Mouse (Mus musculus) embryonic facial prominence, embryonic 14.5 days (tissue): ENCODE data around the gene Cyth3. TPM values are rescaled to one million over a fixed set of nuclear protein-coding genes. Genes with fewer than 3 reads are reported as not detected.

Experiments used
- ATAC-seq: fragments of 200-750 bp; cut with Nextera tagmentation; 2 replicates; pipeline ENCODE4 v1.8.0; 2017; ENCODE audit warnings: low read depth, moderate number of reproducible peaks, moderate TSS enrichment
- DNase-seq: peaks from one replicate; pipeline ENCODE4 v3.0.0-alpha.2; 2015; ENCODE audit warnings: low spot score
- H3K27ac ChIP-seq: fragments of 300-500 bp; sonication (generic); replicated peaks from 2 replicates; pipeline ENCODE4 v1.5.1; 2014; ENCODE audit warnings: low read depth, mild to moderate bottlenecking, low read length, moderate library complexity
- H3K27me3 ChIP-seq: fragments of 300-500 bp; sonication (generic); replicated peaks from 2 replicates; pipeline ENCODE4 v1.6.1; 2014; ENCODE audit warnings: low read length; ENCODE audit not compliant: control insufficient read depth, insufficient read depth
- H3K36me3 ChIP-seq: fragments of 300-500 bp; sonication (generic); 2 replicates; pipeline ENCODE4 v1.6.1; 2014; ENCODE audit warnings: low read length, mixed read lengths; ENCODE audit not compliant: control insufficient read depth, insufficient read depth
- H3K4me1 ChIP-seq: fragments of 300-500 bp; sonication (generic); 2 replicates; pipeline ENCODE4 v1.6.1; 2014; ENCODE audit warnings: antibody characterized with exemption, low read length; ENCODE audit not compliant: control insufficient read depth, insufficient read depth
- H3K4me2 ChIP-seq: fragments of 300-500 bp; sonication (generic); 2 replicates; pipeline ENCODE4 v1.6.1; 2014; ENCODE audit warnings: low read depth, mild to moderate bottlenecking, low read length, moderate library complexity, mixed read lengths
- H3K4me3 ChIP-seq: fragments of 300-500 bp; sonication (generic); 2 replicates; pipeline ENCODE4 v1.5.1; 2014; ENCODE audit warnings: low read depth, mild to moderate bottlenecking, low read length
- H3K9ac ChIP-seq: fragments of 300-500 bp; sonication (generic); 2 replicates; pipeline ENCODE4 v1.6.1; 2014; ENCODE audit warnings: low read depth, mild to moderate bottlenecking, low read length, moderate library complexity, mixed read lengths
- H3K9me3 ChIP-seq: fragments of 300-500 bp; sonication (generic); 2 replicates; pipeline ENCODE4 v1.6.1; 2016; ENCODE audit warnings: low read length; ENCODE audit not compliant: control insufficient read depth
- WGBS: fragments of 180-500 bp; shearing (Covaris S2); extraction: QIAGEN DNeasy Blood & Tissue Kit; methylation state at CpG from one replicate; pipeline ENCODE4 v1.1.7; 2014; 5-methylcytosine and 5-hydroxymethylcytosine counted together
- polyA plus RNA-seq: library from polyadenylated mRNA; unstranded; fragments of >200 nt; fragmentation: Nextera tagmentation; extraction: Ambion mirVana; gene quantifications from 2 replicates; pipeline ENCODE4 v1.2.1, GENCODE M21; 2014

The Cyth3 gene
- polyA plus RNA-seq, 1 experiment from 2014 or later, result 52.0 TPM

- DNase-seq (no peak), ATAC-seq (no peak)
- H3K9me3 ChIP-seq, result no peaks in the 10 kb centered on the region
- no peak overlapping the region for H3K4me2 ChIP-seq
- H3K27ac ChIP-seq, result peak overlapping the region; percentile 42; the same call in 1 of the 2 replicates
- 52% methylated on average over 7 of the region's 7 CpGs for WGBS
- no peaks in the 10 kb centered on the region for H3K36me3 ChIP-seq
- H3K4me1 ChIP-seq, result peaks cover 22% of the 10 kb centered on the region
- no peak overlapping the region for H3K4me3 ChIP-seq
- H3K27me3 ChIP-seq, result no peaks in the 10 kb centered on the region
- H3K9ac ChIP-seq, result no peak overlapping the region
Observed at GRCm38 (mm10) chr5:143618585-143618984, 3.7 kb upstream of the Cyth3 start.

- Histone ChIP-seq H3K4me1 (peaks cover 33% of the 10 kb centered on the region), H3K4me2 (no peak overlapping the region)
- ATAC-seq, result no peak
Observed at GRCm38 (mm10) chr5:143620196-143620595, 2.1 kb upstream of the Cyth3 start.

GRCm38 (mm10) chr5:143620941-143621340, 1.3 kb upstream of the Cyth3 start:
- H3K27ac ChIP-seq, result no peak overlapping the region
- H3K9me3 ChIP-seq, result no peaks in the 10 kb centered on the region
- H3K27me3 ChIP-seq, result no peaks in the 10 kb centered on the region
- H3K4me2 ChIP-seq, result peak overlapping the region; percentile 21; the same call in 1 of the 2 replicates
- no peak overlapping the region for H3K9ac ChIP-seq
- peak; percentile 82 for DNase-seq
- no peak for ATAC-seq
- H3K36me3 ChIP-seq, result no peaks in the 10 kb centered on the region
- H3K4me1 ChIP-seq, result peaks cover 39% of the 10 kb centered on the region
- no peak overlapping the region for H3K4me3 ChIP-seq
- WGBS, result 20% methylated on average over 13 of the region's 13 CpGs

More at GRCm38 (mm10) chr5:143620196-143620595, 2.1 kb upstream of the Cyth3 start:
- H3K9me3 ChIP-seq, result no peaks in the 10 kb centered on the region
- no peak overlapping the region for H3K27ac ChIP-seq
- 40% methylated on average over 1 of the region's 1 CpGs for WGBS
- no peaks in the 10 kb centered on the region for H3K36me3 ChIP-seq
- no peak for DNase-seq
- no peak overlapping the region for H3K9ac ChIP-seq
- no peaks in the 10 kb centered on the region for H3K27me3 ChIP-seq
- no peak overlapping the region for H3K4me3 ChIP-seq

GRCm38 (mm10) chr5:143622623-143623150, 440 bp downstream of the Cyth3 start:
- no peak for DNase-seq
- ATAC-seq, result peak; percentile 75
- Histone ChIP-seq H3K4me2 (peak overlapping the region; percentile 84), H3K4me1 (peaks cover 45% of the 10 kb centered on the region), H3K27me3 (no peaks in the 10 kb centered on the region), H3K9me3 (no peaks in the 10 kb centered on the region), H3K4me3 (peak overlapping the region; percentile 70), H3K27ac (peak overlapping the region; percentile 79), H3K9ac (peak overlapping the region; percentile 80), H3K36me3 (no peaks in the 10 kb centered on the region)
- WGBS, result 0% methylated on average over 19 of the region's 48 CpGs

- H3K4me1 ChIP-seq, result peaks cover 36% of the 10 kb centered on the region
- ATAC-seq (no peak), DNase-seq (no peak)
- no peak overlapping the region for H3K27ac ChIP-seq
- H3K27me3 ChIP-seq, result no peaks in the 10 kb centered on the region
- H3K9me3 ChIP-seq, result no peaks in the 10 kb centered on the region
- peak overlapping the region; percentile 70 for H3K4me3 ChIP-seq
- no peaks in the 10 kb centered on the region for H3K36me3 ChIP-seq
- 21% methylated on average over 19 of the region's 19 CpGs for WGBS
- H3K4me2 ChIP-seq, result peak overlapping the region; percentile 84
- peak overlapping the region; percentile 80 for H3K9ac ChIP-seq
Observed at GRCm38 (mm10) chr5:143623356-143624295, 1.4 kb downstream of the Cyth3 start.

GRCm38 (mm10) chr5:143624449-143624848, 2.2 kb downstream of the Cyth3 start:
- H3K9me3 ChIP-seq, result no peaks in the 10 kb centered on the region
- no peak overlapping the region for H3K4me3 ChIP-seq
- no peaks in the 10 kb centered on the region for H3K36me3 ChIP-seq
- DNase-seq, result no peak
- 45% methylated on average over 3 of the region's 3 CpGs for WGBS
- no peaks in the 10 kb centered on the region for H3K27me3 ChIP-seq
- peak overlapping the region; percentile 84 for H3K4me2 ChIP-seq
- no peak for ATAC-seq
- no peak overlapping the region for H3K9ac ChIP-seq
- H3K27ac ChIP-seq, result no peak overlapping the region
- peaks cover 32% of the 10 kb centered on the region for H3K4me1 ChIP-seq

GRCm38 (mm10) chr5:143625497-143625896, 3.2 kb downstream of the Cyth3 start:
- Histone ChIP-seq H3K27ac (no peak overlapping the region; the same call in 1 of the 2 replicates), H3K9ac (0 out of 2 replicates have a peak overlapping the region, but pooled peaks have one; percentile 32), H3K4me1 (peaks cover 32% of the 10 kb centered on the region), H3K27me3 (no peaks in the 10 kb centered on the region), H3K4me2 (peak overlapping the region; percentile 32), H3K9me3 (no peaks in the 10 kb centered on the region), H3K36me3 (no peaks in the 10 kb centered on the region), H3K4me3 (0 out of 2 replicates have a peak overlapping the region, but pooled peaks have one; percentile 5)
- ATAC-seq (no peak), DNase-seq (no peak)
- WGBS, result 54% methylated on average over 12 of the region's 12 CpGs

GRCm38 (mm10) chr5:143625940-143626588, 3.8 kb downstream of the Cyth3 start:
- no peaks in the 10 kb centered on the region for H3K36me3 ChIP-seq
- DNase-seq (no peak), ATAC-seq (no peak)
- peak overlapping the region; percentile 5; the same call in 1 of the 2 replicates for H3K4me3 ChIP-seq
- no peaks in the 10 kb centered on the region for H3K9me3 ChIP-seq
- H3K27ac ChIP-seq, result no peak overlapping the region; the same call in 1 of the 2 replicates
- H3K4me1 ChIP-seq, result peaks cover 32% of the 10 kb centered on the region
- H3K4me2 ChIP-seq, result peak overlapping the region; percentile 32
- H3K27me3 ChIP-seq, result no peaks in the 10 kb centered on the region
- peak overlapping the region; percentile 43; the same call in 1 of the 2 replicates for H3K9ac ChIP-seq
- 30% methylated on average over 11 of the region's 11 CpGs for WGBS
